Mouse (Mus musculus) heart, postnatal 0 days (tissue): ENCODE results near the gene Cnep1r1.

ENCODE experiments used
- CTCF ChIP-seq: IDR thresholded peaks from 2 replicates; pipeline ENCODE4 v1.5.1; 2016; ENCODE audit warnings: antibody characterized with exemption, control low read depth, low read depth
- EP300 ChIP-seq: IDR thresholded peaks from 2 replicates; pipeline ENCODE4 v1.6.1; 2016; ENCODE audit warnings: antibody characterized with exemption, low read depth

DNA sequence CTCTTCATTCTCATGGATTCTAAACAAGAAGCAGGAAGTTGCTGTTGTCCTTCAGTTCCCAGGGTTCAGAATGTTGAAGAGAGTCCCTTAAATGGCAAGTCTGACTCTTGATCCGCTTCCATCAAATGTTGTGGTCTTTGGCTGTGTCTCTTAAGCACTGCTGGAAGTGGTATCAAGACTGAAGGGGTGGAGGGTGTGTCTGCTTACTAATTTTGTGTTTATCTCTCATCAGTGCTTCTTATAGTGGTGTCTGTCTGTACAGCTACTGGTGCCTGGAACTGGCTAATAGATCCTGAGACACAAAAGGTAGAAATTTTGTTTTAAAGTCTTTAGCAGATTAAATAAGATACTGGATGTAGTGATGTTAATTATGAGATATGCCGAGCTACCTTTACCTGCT is 6.3 kb downstream of the Cnep1r1 start:
- TF ChIP-seq CTCF: no peak
- no peak for TF ChIP-seq EP300
